Mouse (Mus musculus): ENCODE results near the gene H1fx.

GRCm38 (mm10) chr6:87995519-87995918 is 14.1 kb upstream of the H1fx start:
- no peak for TF ChIP-seq CTCF (IDR thresholded peaks at IDR 0.05; ENCODE audit: extremely low read depth, insufficient read length, insufficient replicate concordance, low read depth, low read length)
- TF ChIP-seq POLR2A (IDR thresholded peaks at IDR 0.05; ENCODE audit: low read depth, low read length) = no peak

All from small intestine, adult 2 months (tissue).